Mouse (Mus musculus): ENCODE measurements around the gene Hand2. TPM values are rescaled to one million over a fixed set of nuclear protein-coding genes. Genes with fewer than 3 reads are reported as not detected.

The Hand2 gene
- polyA plus RNA-seq, 1 experiment from 2014 or later, result not detected

DNA sequence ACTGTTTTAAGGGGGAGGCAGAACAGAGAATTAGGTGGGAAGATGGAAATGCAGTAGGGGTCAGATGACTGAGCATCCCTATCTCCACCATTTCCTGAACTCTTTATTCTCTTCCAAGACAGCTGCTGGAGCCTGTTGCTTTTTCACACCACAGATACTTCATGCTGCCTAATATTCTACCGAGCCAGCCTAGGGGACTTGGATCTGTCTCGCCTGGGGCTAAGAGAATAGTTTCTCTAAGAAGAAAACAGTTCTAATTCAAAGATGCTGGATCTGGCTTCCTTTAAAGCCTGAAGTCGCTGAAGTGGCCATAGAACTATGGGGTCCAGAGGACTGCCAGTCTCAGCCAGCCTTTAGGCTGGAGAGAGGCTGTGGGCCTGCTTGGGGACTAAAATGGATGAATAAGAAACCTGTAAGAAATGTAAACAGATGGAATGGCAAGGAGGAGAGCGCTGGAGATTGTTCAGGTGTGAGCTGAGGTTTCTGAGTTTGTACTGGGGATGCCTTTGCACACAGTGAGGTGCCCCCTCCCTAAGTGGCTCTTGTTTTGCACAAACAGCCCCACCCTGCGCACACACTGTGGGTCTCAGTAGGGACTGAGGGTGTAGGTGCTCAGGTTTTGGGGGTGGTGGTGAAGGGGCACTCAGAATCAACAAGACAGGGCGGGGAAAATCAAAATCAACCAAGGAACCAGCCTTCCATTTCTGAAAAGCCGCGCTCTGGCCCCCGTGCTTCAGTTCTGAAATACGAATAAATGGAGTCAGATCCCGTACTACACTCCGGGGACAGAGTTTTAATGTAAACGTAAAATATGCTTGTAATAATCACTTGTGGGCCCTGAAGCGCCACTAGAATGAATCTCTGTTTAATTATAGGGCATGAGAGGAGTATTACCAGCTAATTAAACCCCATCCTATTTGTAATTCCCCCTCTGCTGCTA, 19.2 kb downstream of the Hand2 start:
- no peak overlapping the region for H3K4me2 ChIP-seq
- H3K4me1 ChIP-seq, result peaks cover 9% of the 10 kb centered on the region
- no peak overlapping the region for H3K4me3 ChIP-seq (replicated peaks)
- H3K27me3 ChIP-seq, result peaks cover 99% of the 10 kb centered on the region
- under 1% methylated on average over 14 of the region's 14 CpGs for WGBS
- H3K9me3 ChIP-seq, result no peaks in the 10 kb centered on the region
- no peak for ATAC-seq (ENCODE audit: low FRiP score)
- H3K9ac ChIP-seq, result no peak overlapping the region
- no peaks in the 10 kb centered on the region for H3K36me3 ChIP-seq (replicated peaks)
- no peak overlapping the region for H3K27ac ChIP-seq

DNA sequence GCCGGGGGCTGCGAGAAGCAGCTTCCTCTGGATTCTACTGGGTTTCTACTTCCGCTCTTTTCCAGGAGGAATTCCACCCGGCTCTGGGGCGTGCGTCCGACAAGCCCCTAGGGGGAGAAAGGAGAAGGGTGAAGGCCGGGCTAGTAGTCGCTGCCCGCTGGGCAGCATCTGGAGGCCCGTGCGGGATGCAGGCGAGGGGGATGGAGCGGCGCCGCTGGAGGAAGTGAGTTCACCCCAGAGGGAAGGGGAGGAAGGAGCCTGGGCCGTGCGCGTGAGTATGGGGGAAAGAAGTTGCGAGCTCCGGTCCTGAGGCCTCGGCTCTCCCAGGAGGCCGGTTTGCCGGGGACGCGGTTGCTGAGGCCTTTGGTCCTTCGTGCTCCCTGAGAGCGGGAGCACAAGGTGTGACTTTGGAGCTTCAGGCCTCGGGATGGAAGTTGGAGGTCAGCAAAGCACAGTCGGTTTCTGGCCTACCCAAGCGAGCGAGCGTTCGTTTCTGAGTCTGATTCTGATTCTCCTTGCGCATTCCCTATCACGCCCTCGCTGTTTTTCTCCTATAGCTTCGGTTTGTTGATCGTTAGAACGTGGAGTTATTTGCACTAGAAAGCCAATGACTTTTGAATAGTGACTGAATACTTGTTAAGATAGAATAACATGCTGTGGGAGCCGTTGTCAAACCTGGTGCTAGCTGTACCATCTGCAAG, 20.2 kb downstream of the Hand2 start:
- no peak overlapping the region for H3K27ac ChIP-seq
- H3K36me3 ChIP-seq (replicated peaks), result no peaks in the 10 kb centered on the region
- peaks cover 9% of the 10 kb centered on the region for H3K4me1 ChIP-seq
- H3K27me3 ChIP-seq, result peaks cover 99% of the 10 kb centered on the region
- WGBS, result 0% methylated on average over 39 of the region's 41 CpGs
- H3K4me3 ChIP-seq (replicated peaks), result peak overlapping the region; percentile 23
- H3K4me2 ChIP-seq, result peak overlapping the region; percentile 37
- H3K9me3 ChIP-seq, result no peaks in the 10 kb centered on the region
- no peak overlapping the region for H3K9ac ChIP-seq
- 0 out of 2 replicates have a peak, but pooled peaks have one; percentile 25 for ATAC-seq (ENCODE audit: low FRiP score)

DNA sequence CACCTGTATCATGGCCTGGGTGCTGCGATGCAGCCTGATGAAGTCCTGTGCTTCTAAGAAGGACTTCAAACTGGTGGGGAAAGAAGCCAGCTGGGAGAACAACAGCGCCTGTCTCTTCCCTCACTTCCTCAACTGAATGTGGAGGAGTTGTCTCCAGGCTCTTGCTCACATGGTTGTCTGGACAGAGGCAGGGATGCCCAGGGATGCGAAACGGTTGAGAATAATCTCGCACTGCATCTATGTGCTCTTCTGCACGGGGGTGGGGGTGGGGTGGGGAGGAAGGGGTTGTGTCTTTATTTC, 20.7 kb downstream of the Hand2 start:
- WGBS, result 0% methylated on average over 6 of the region's 6 CpGs

DNA sequence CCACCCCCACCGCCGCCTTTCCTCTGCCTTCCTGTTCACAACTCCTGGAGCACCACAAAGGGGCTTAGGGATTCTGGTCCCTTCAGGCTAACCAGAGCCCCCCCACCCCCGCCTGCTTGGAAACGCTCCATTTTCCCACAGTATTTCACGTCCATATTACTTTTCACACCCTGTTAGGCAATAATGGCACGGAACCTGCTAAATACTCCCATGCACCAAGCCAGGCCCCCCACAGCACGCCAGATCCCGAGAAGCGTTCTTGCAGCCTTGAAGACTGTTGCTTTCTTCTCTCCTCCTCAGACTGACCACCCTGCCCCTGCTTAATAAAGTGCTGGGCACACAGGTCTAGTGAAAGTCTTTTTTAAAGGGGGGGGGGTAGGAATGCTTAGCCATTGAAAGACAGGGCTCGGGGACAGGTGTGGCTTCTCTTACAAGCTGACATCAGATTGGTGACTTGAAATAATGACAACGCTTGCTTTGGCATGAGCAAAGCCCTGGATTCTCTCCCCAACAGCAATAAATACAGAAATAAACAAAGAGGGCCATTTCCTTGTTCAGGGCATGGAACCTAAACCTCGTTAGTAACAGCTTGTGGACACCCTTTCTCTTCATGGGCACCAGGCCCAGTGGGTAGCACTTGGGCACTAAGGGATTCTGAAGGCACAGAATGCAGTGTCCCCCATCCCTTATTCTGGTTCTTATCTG, 21.8 kb downstream of the Hand2 start:
- Histone ChIP-seq H3K27ac (no peak overlapping the region), H3K9me3 (no peaks in the 10 kb centered on the region), H3K4me1 (peaks cover 9% of the 10 kb centered on the region), H3K27me3 (peaks cover 99% of the 10 kb centered on the region), H3K4me3 (replicated peaks) (no peak overlapping the region), H3K36me3 (replicated peaks) (no peaks in the 10 kb centered on the region), H3K9ac (no peak overlapping the region), H3K4me2 (no peak overlapping the region)
- WGBS, result 2% methylated on average over 12 of the region's 12 CpGs
- no peak for ATAC-seq (ENCODE audit: low FRiP score)

More for the DNA sequence above, 20.7 kb downstream of the Hand2 start:
- H3K4me3 ChIP-seq (replicated peaks), result no peak overlapping the region
- peaks cover 99% of the 10 kb centered on the region for H3K27me3 ChIP-seq
- peaks cover 9% of the 10 kb centered on the region for H3K4me1 ChIP-seq
- H3K9ac ChIP-seq, result no peak overlapping the region
- no peak for ATAC-seq (ENCODE audit: low FRiP score)
- H3K4me2 ChIP-seq, result no peak overlapping the region
- H3K27ac ChIP-seq, result no peak overlapping the region
- no peaks in the 10 kb centered on the region for H3K36me3 ChIP-seq (replicated peaks)
- H3K9me3 ChIP-seq, result no peaks in the 10 kb centered on the region

DNA sequence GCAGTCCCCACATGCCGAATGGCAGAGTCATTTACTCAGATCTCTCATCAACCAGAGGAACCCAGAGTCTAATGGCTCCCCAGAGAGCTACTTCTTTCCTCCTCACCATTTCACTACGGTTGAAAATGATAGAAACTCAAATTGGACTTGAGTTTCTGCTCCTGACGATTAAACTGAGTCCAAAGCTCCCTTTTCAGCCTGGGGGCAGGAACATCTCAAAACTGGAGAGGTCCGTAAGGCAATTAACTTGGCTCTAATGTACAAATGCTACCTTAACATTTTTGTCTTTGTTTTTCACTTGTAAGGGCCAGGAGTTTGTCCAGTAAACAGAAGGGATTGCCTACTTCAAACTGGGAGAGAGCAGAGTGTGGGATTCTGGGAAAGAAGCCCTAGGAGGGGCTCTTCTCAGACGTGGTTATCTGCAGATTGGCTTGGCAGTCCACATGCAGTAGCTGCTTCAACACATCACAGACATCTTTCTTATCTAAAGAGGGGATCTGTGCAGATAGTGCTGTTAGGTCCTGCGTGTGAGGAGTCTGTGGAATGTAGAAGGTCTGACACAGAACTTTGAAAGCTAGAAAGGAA, 23.0 kb downstream of the Hand2 start:
- no peak overlapping the region for H3K27ac ChIP-seq
- no peak overlapping the region for H3K4me2 ChIP-seq
- H3K9ac ChIP-seq, result no peak overlapping the region
- H3K4me1 ChIP-seq, result peaks cover 9% of the 10 kb centered on the region
- 4% methylated on average over 6 of the region's 6 CpGs for WGBS
- H3K4me3 ChIP-seq (replicated peaks), result no peak overlapping the region
- no peak for ATAC-seq (ENCODE audit: low FRiP score)
- no peaks in the 10 kb centered on the region for H3K9me3 ChIP-seq
- H3K36me3 ChIP-seq (replicated peaks), result no peaks in the 10 kb centered on the region
- H3K27me3 ChIP-seq, result peaks cover 100% of the 10 kb centered on the region

DNA sequence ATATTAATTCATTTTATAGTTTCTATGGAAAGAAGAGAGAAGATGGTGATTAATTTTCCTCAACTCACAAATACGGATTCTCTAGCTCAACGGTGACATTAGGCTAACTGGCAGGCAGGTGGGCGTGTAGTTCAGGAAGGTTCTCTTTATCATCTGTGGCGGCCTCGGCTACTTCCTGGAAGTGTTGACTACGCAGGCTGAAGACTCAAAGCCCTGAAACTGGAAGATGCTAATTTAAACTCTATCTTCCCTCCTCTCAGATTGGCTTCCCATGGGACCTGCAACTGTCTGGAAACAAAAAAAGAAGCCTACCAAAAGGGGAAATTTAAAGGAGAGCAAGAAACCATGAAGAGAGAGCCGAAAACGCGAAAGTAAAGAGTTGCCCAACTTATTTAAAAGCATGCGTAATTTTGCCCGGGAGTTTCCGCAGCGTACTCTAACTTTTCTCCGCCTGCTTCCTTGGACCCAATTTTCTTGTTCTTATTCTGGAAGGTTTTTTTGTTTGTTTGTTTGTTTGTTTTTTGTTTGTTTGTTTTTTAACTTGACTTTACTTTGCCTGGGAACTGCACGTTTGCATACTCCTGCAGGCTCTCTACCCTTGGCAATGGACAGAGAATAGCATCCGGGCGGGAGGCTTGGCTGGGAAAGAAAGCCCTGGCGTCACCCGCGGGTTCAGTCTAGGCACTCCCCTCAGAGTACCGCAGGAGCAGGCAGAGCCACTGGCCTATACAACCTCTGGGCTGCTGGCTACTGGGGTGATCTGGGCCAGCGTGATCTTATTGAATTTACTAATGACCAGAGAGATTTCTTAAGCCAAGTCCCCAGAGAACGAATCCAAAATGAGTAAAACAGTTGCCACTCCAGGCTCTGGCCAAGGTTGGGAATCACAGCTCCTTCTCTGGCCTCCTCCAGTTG, 24.4 kb downstream of the Hand2 start:
- Histone ChIP-seq H3K4me3 (replicated peaks) (no peak overlapping the region), H3K27me3 (peaks cover 100% of the 10 kb centered on the region), H3K9ac (no peak overlapping the region), H3K36me3 (replicated peaks) (no peaks in the 10 kb centered on the region), H3K9me3 (no peaks in the 10 kb centered on the region), H3K27ac (no peak overlapping the region), H3K4me2 (no peak overlapping the region), H3K4me1 (peaks cover 9% of the 10 kb centered on the region)
- WGBS, result 1% methylated on average over 23 of the region's 23 CpGs
- ATAC-seq (ENCODE audit: low FRiP score), result no peak

DNA sequence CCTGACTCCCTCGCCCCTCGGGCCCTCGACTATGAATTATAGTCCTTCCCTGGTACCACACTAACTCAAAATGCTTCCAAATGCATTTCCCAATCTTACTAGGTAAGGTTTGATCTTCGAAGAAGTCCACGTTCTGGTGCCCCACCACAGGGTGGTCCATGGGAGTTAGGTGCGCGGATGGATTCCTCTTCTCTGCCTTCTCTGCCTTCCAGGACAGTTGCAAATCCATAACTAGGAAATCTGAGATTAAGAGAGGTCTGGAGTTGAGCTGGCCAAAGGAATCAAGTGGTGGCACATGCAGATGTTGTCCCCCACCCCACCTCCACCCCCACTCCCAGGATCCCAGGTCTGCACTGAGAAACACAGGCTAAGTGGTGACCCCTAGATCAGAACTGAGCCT, 25.6 kb downstream of the Hand2 start:
- no peaks in the 10 kb centered on the region for H3K9me3 ChIP-seq
- H3K4me2 ChIP-seq, result no peak overlapping the region
- ATAC-seq (ENCODE audit: low FRiP score), result no peak
- H3K27me3 ChIP-seq, result peaks cover 100% of the 10 kb centered on the region
- no peaks in the 10 kb centered on the region for H3K36me3 ChIP-seq (replicated peaks)
- 2% methylated on average over 7 of the region's 7 CpGs for WGBS
- 0 out of 2 replicates have a peak, but pooled peaks cover under 1% of the 10 kb centered on the region for H3K4me1 ChIP-seq
- no peak overlapping the region for H3K27ac ChIP-seq
- H3K4me3 ChIP-seq (replicated peaks), result no peak overlapping the region
- no peak overlapping the region for H3K9ac ChIP-seq

DNA sequence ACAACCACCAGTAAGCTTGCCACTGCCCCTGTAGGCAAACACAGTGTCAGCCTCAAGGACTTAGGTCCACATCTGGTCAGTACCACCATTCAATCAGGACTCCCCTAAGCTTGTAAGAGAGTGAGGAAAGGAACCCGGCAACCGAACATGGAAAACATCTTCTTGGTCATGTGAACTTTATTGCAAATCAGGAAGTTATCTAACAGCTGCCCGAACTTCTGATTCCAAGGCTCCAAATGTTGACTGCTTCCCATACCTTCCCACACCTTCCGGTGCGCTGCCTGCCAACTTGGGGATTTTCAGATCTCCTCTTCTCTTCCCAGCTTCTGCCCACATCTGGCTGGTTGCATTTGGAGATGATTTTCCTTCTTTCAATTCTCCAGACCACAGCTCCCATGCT, 26.4 kb downstream of the Hand2 start:
- 5% methylated on average over 5 of the region's 5 CpGs for WGBS
- Histone ChIP-seq H3K27me3 (peaks cover 99% of the 10 kb centered on the region), H3K36me3 (replicated peaks) (no peaks in the 10 kb centered on the region), H3K9me3 (no peaks in the 10 kb centered on the region), H3K4me3 (replicated peaks) (no peak overlapping the region), H3K27ac (no peak overlapping the region), H3K4me1 (no peaks in the 10 kb centered on the region), H3K4me2 (no peak overlapping the region), H3K9ac (no peak overlapping the region)
- no peak for ATAC-seq (ENCODE audit: low FRiP score)

DNA sequence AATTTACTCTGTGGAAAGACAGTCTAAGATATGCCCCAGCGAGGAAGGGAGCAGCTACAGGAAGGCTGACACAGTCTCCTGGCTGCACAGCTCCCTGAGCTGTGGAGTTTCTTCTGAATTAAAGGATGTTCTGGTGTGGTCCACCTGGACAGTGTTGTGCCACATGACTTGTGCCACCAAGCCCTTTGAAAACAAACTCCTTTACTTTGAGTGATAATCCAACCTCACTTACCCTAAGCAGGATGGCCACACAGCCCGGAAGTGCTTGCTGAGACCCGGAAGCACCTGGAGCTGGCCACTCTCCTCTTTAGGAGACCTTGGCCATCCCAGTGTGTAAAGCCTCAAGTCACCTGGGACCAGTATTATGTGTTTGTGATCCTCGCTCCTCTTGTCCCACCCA, 27.5 kb downstream of the Hand2 start:
- WGBS, result 5% methylated on average over 4 of the region's 4 CpGs
- H3K9ac ChIP-seq, result no peak overlapping the region
- H3K36me3 ChIP-seq (replicated peaks), result no peaks in the 10 kb centered on the region
- H3K27me3 ChIP-seq, result peaks cover 99% of the 10 kb centered on the region
- H3K4me2 ChIP-seq, result no peak overlapping the region
- peaks cover 2% of the 10 kb centered on the region for H3K4me1 ChIP-seq
- H3K4me3 ChIP-seq (replicated peaks), result no peak overlapping the region
- ATAC-seq (ENCODE audit: low FRiP score), result no peak
- H3K9me3 ChIP-seq, result no peaks in the 10 kb centered on the region
- H3K27ac ChIP-seq, result no peak overlapping the region

DNA sequence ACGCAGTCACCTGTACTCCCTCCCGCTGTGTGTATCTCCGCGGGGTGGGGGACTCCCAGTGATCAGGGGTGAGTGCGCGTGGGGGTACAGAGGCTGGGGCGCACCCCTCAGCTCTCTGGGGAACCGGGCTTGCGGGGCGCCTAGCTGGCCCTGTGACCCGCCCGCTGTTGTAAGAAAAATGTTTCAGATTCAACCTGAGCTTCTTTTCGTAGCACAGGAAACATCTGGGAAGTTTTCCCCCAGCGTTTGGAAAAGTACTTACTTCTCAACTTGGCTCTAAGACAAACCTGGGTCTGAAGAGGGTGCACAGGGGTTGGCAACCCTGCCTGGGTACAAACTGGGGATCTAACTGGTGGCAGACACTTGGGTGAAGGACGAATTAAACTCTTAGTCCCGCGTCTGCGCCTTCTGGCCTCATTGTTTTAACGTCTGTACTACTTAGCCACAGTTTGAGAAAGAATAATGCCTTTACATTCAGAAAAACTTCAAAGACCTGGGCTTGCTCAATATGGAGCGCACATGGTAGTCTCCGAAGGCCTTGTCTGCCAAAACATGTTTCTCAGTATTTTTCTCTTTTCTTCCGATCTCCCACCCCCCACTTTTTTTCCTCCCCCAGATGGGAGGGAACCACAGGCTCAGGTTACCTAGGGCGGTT, 28.2 kb downstream of the Hand2 start:
- ATAC-seq (ENCODE audit: low FRiP score), result no peak
- Histone ChIP-seq H3K9ac (no peak overlapping the region), H3K4me3 (replicated peaks) (no peak overlapping the region), H3K27ac (no peak overlapping the region), H3K4me1 (peaks cover 6% of the 10 kb centered on the region), H3K9me3 (no peaks in the 10 kb centered on the region), H3K36me3 (replicated peaks) (no peaks in the 10 kb centered on the region), H3K4me2 (no peak overlapping the region), H3K27me3 (peaks cover 99% of the 10 kb centered on the region)
- WGBS, result under 1% methylated on average over 23 of the region's 23 CpGs

DNA sequence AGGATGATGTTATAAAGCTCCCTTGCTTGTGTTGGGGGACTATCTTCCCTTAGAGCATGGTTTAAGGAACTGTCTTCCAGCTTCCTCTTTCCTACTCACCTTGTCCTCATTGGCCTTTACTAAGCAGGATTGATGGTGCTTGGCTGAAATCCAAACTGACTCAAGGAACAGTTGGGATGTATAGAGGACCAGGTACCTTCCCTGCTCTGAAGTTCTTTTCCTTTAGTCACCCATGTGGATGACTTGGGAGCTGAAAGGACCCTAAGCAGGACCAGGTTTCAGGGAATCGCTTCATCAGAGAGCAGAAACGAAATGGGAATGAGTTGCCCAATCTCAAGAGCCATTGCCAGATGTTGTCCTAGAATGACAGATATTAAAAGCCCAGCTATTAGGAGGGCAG, 31.1 kb downstream of the Hand2 start:
- ATAC-seq (ENCODE audit: low FRiP score), result no peak
- H3K9me3 ChIP-seq, result no peaks in the 10 kb centered on the region
- H3K4me3 ChIP-seq (replicated peaks), result no peak overlapping the region
- WGBS, result 16% methylated on average over 2 of the region's 2 CpGs
- no peak overlapping the region for H3K4me2 ChIP-seq
- peaks cover 86% of the 10 kb centered on the region for H3K27me3 ChIP-seq
- H3K9ac ChIP-seq, result no peak overlapping the region
- H3K4me1 ChIP-seq, result peaks cover 8% of the 10 kb centered on the region
- H3K27ac ChIP-seq, result no peak overlapping the region
- H3K36me3 ChIP-seq (replicated peaks), result no peaks in the 10 kb centered on the region
